Mouse (Mus musculus) intestine, embryonic 14.5 days (tissue): ENCODE results near the gene Nucb1. TPM values are rescaled to one million over a fixed set of nuclear protein-coding genes. Genes with fewer than 3 reads are reported as not detected.
"Not testable (repeated sequence)": the region's sequence is repeated elsewhere in the genome, so short reads cannot be mapped to it uniquely, and the experiment has no call there.

Experiments
- ATAC-seq: fragments of 200-750 bp; cut with Nextera tagmentation; replicated peaks from 2 replicates; pipeline ENCODE4 v1.8.0; 2017; ENCODE audit warnings: low read depth, moderate number of reproducible peaks, moderate TSS enrichment, moderate library complexity; ENCODE audit not compliant: low FRiP score, low TSS enrichment
- DNase-seq: peaks from one replicate; pipeline ENCODE4 v3.0.0-alpha.2; 2018; ENCODE audit warnings: low spot score
- H3K27ac ChIP-seq: fragments of 300-500 bp; sonication (generic); 2 replicates; pipeline ENCODE4 v1.5.1; 2014; ENCODE audit warnings: low read depth, mild to moderate bottlenecking, control low read depth
- H3K27me3 ChIP-seq: fragments of 300-500 bp; sonication (generic); replicated peaks from 2 replicates; pipeline ENCODE4 v1.6.1; 2014; ENCODE audit warnings: low read length, control low read depth; ENCODE audit not compliant: control insufficient read depth, insufficient read depth
- H3K36me3 ChIP-seq: fragments of 300-500 bp; sonication (generic); 2 replicates; pipeline ENCODE4 v1.6.1; 2014; ENCODE audit warnings: low read length, control low read depth; ENCODE audit not compliant: control insufficient read depth, insufficient read depth
- H3K4me1 ChIP-seq: fragments of 300-500 bp; sonication (generic); replicated peaks from 2 replicates; pipeline ENCODE4 v1.6.1; 2014; ENCODE audit warnings: low read length, control low read depth, mixed read lengths; ENCODE audit not compliant: control insufficient read depth, insufficient read depth
- H3K4me2 ChIP-seq: fragments of 300-500 bp; sonication (generic); 2 replicates; pipeline ENCODE4 v1.6.1; 2014; ENCODE audit warnings: low read length
- H3K4me3 ChIP-seq: fragments of 300-500 bp; sonication (generic); 2 replicates; pipeline ENCODE4 v1.5.1; 2014; ENCODE audit warnings: low read depth, low read length, control low read depth, mixed read lengths
- H3K9ac ChIP-seq: fragments of 300-500 bp; sonication (generic); 2 replicates; pipeline ENCODE4 v1.6.1; 2014; ENCODE audit warnings: mild to moderate bottlenecking, low read length
- H3K9me3 ChIP-seq: fragments of 300-500 bp; sonication (generic); 2 replicates; pipeline ENCODE4 v1.6.1; 2016; ENCODE audit warnings: low read length, control low read depth; ENCODE audit not compliant: control insufficient read depth
- WGBS: fragments of 180-500 bp; shearing (Covaris S2); extraction: QIAGEN DNeasy Blood & Tissue Kit; methylation state at CpG from one replicate; pipeline ENCODE4 v1.1.7; 2014; 5-methylcytosine and 5-hydroxymethylcytosine counted together
- polyA plus RNA-seq: library from polyadenylated mRNA; unstranded; fragments of >200 nt; fragmentation: Nextera tagmentation; extraction: Ambion mirVana; gene quantifications from 2 replicates; pipeline ENCODE4 v1.2.1, GENCODE M21; 2014

Gene Nucb1
- polyA plus RNA-seq, 1 experiment from 2014 or later: 192 TPM

GRCm38 (mm10) chr7:45460860-45461314 lies 49.3 kb downstream of the Nucb1 start:
- no peaks in the 10 kb centered on the region for H3K27me3 ChIP-seq
- peaks cover 51% of the 10 kb centered on the region for H3K36me3 ChIP-seq
- no peaks in the 10 kb centered on the region for H3K9me3 ChIP-seq
- ATAC-seq: 0 out of 2 replicates have a peak, but pooled peaks have one; percentile 4
- no peak overlapping the region for H3K4me3 ChIP-seq
- peak overlapping the region; percentile 90 for H3K27ac ChIP-seq
- peak; percentile 76 for DNase-seq
- 13% methylated on average over 13 of the region's 13 CpGs for WGBS
- H3K4me2 ChIP-seq: peak overlapping the region; percentile 62
- peaks cover 43% of the 10 kb centered on the region for H3K4me1 ChIP-seq
- no peak overlapping the region for H3K9ac ChIP-seq

GRCm38 (mm10) chr7:45460377-45460776 lies 49.8 kb downstream of the Nucb1 start:
- H3K27me3 ChIP-seq: no peaks in the 10 kb centered on the region
- DNase-seq (no peak), ATAC-seq (no peak)
- no peaks in the 10 kb centered on the region for H3K9me3 ChIP-seq
- peaks cover 52% of the 10 kb centered on the region for H3K36me3 ChIP-seq
- 70% methylated on average over 7 of the region's 7 CpGs for WGBS
- peak overlapping the region; percentile 90 for H3K27ac ChIP-seq
- peak overlapping the region; percentile 41 for H3K9ac ChIP-seq
- peak overlapping the region; percentile 62 for H3K4me2 ChIP-seq
- peaks cover 38% of the 10 kb centered on the region for H3K4me1 ChIP-seq
- peak overlapping the region; percentile 92 for H3K4me3 ChIP-seq

DNA sequence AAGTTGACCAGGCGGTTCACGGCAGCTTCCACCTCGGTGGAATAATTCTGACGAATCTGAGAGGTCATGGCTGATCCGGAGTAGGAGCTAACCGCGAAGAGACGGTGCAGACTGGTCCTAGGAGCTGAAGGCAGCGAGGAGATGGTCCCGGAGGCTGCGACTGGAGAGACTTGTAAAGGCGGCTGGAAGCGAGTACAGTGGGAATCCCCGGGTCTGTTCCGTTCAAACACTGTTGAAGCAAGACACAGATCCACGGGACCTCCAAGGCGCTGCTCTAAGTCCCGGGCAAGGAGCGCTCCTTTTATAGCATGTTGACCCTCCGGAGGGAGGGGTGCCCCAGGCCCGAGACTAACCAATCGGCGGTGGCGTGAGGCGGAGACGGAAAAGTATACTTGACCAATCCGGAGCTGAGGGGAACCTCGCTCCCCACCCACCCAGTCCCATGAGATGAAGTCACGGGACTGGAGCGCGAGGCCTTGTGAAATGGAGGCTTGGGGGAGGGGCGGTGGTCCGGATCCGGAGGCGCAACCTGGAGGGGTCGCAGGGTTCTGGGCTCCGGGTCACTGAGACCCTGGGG lies 50.6 kb downstream of the Nucb1 start, which contains the start of gene Ftl1:
Ftl1 (minus strand) TSS at position 321 of the 577 bp plus-strand sequence.
- DNase-seq: peak; percentile 95
- peak within 1 kb of the TSS; percentile 63 for H3K4me2 ChIP-seq
- peaks cover 52% of the 10 kb centered on the region for H3K36me3 ChIP-seq
- not testable (repeated sequence) for H3K9me3 ChIP-seq, H3K27me3 ChIP-seq
- H3K9ac ChIP-seq: peak within 1 kb of the TSS; percentile 89
- H3K27ac ChIP-seq: peak within 1 kb of the TSS; percentile 90
- WGBS: under 1% methylated on average over 28 of the region's 37 CpGs
- peak within 1 kb of the TSS; percentile 92 for H3K4me3 ChIP-seq
- peak; percentile 92 for ATAC-seq
- H3K4me1 ChIP-seq: peaks cover 37% of the 10 kb centered on the region

DNA sequence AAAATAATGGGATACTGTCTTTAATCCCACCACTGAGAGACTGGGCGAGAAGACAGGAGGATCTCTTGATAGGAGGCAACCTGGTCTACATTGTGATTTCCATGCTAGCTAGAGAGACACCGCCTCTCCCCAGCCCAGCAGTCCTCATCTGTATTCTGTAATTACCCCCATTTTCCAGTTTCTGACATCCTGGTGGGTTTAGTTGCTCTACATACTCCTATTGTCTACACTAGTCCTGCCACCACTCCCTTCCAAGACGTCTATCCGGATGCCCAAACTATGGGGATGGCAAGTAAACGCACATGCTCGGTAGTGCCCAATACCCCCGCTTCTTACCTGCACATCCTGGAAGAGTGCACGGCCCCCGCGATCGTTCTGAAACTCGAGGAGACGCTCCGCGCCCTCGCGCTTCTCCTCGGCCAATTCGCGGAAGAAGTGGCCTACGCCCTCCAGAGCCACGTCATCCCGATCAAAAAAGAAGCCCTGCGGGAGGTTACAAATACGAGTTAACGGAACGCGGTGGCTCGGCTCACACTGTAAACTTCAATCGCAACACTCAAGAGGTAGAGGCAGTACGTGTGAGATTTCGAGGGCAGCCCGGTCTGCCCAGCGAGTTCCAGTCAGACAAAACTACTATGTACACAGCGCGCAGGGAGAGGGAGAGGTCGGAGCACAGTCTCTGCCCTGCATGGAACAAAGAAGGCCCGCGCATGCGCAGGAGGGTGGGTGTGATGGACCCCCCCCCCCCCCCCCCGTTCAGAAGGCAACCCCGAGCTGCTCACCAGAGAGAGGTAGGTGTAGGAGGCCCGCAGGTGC lies 51.2 kb downstream of the Nucb1 start:
- 1% methylated on average over 41 of the region's 43 CpGs for WGBS
- Histone ChIP-seq H3K4me1 (peaks cover 37% of the 10 kb centered on the region), H3K36me3 (peaks cover 55% of the 10 kb centered on the region), H3K9ac (peak overlapping the region; percentile 89), H3K9me3 (no peaks in the 10 kb centered on the region), H3K27ac (peak overlapping the region; percentile 90), H3K4me2 (peak overlapping the region; percentile 63), H3K4me3 (peak overlapping the region; percentile 92), H3K27me3 (no peaks in the 10 kb centered on the region)
- DNase-seq: peak; percentile 96
- peak; percentile 67 for ATAC-seq

GRCm38 (mm10) chr7:45457204-45458060 lies 52.8 kb downstream of the Nucb1 start:
- peaks cover 37% of the 10 kb centered on the region for H3K4me1 ChIP-seq
- H3K27ac ChIP-seq: no peak overlapping the region
- H3K9ac ChIP-seq: peak overlapping the region; percentile 32; the same call in 1 of the 2 replicates
- DNase-seq (peak; percentile 69), ATAC-seq (no peak)
- WGBS: 50% methylated on average over 9 of the region's 10 CpGs
- H3K27me3 ChIP-seq: no peaks in the 10 kb centered on the region
- H3K9me3 ChIP-seq: no peaks in the 10 kb centered on the region
- H3K4me3 ChIP-seq: peak overlapping the region; percentile 92
- H3K4me2 ChIP-seq: peak overlapping the region; percentile 63
- peaks cover 54% of the 10 kb centered on the region for H3K36me3 ChIP-seq

GRCm38 (mm10) chr7:45456721-45457203 lies 53.4 kb downstream of the Nucb1 start:
- Histone ChIP-seq H3K9ac (no peak overlapping the region), H3K27me3 (no peaks in the 10 kb centered on the region), H3K9me3 (no peaks in the 10 kb centered on the region), H3K36me3 (peaks cover 58% of the 10 kb centered on the region), H3K4me2 (0 out of 2 replicates have a peak overlapping the region, but pooled peaks have one; percentile 63), H3K4me1 (peaks cover 32% of the 10 kb centered on the region), H3K27ac (no peak overlapping the region), H3K4me3 (0 out of 2 replicates have a peak overlapping the region, but pooled peaks have one; percentile 92)
- DNase-seq (no peak), ATAC-seq (no peak)
- WGBS: 51% methylated on average over 9 of the region's 9 CpGs

DNA sequence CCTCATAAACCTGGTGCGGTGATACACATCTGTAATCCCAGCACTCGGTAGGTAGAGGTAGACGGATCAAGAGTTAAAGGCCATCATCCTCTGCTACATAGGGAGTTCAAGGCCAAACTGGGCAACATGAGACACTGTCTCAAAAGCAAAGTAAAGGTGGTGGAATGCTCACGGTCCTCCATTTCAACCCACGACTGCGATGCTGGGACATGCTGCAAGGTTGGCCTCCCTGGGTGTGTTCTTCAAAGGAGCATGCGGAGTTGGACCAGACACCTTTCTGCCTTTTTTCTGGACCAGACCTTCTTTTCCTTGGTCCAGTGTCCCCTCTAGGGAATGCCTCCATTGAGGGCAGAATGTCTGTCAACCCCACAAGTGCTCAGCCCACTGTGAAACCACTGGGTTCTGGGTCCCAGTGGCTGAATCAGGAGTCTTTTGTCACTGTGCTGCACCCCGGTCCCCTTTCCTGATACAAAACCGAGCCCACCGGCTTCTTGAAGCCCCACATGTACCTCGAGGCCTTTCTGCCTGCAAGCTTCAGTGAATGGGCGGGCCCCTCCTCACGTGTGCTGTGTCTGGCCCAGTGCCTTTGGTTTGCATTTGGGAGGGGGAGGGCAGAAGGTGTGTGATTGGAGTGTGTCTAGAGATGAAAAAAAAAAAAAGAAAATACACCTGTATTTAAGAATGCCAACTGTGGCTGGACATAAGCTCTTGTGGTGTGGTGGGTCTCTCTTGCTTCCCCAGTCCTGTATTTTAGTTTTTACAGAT lies 54.1 kb downstream of the Nucb1 start:
- H3K9ac ChIP-seq: no peak overlapping the region
- no peak overlapping the region for H3K27ac ChIP-seq
- H3K4me3 ChIP-seq: no peak overlapping the region
- H3K4me2 ChIP-seq: no peak overlapping the region
- no peaks in the 10 kb centered on the region for H3K27me3 ChIP-seq
- no peaks in the 10 kb centered on the region for H3K9me3 ChIP-seq
- no peak for ATAC-seq
- no peak for DNase-seq
- peaks cover 27% of the 10 kb centered on the region for H3K4me1 ChIP-seq
- peaks cover 58% of the 10 kb centered on the region for H3K36me3 ChIP-seq
- 76% methylated on average over 13 of the region's 13 CpGs for WGBS
